Comparison of ENCODE assay signal across 14 mouse cellular contexts in the genomic region with DNA sequence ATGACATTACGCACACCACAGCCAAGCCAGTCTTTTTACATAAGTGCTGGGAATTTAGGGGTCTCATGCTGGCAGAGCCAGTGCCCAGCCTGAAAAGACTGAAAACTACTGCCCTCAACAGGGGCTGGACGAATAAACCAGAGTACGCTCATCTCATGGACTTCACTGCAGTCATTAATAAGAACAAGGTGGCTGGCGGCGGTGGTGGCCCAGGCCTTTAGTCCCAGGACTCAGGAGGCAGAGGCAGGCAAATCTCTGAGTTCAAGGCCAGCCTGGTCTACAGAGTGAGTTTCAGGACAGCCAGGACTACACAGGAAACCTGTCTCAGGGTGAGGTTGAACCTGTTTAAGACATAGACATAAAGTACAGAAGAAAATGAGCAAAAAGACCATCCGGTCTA. TPM values are rescaled to one million over a fixed set of nuclear protein-coding genes. Genes with fewer than 3 reads are reported as not detected.
DNase-seq lines count a peak whose midpoint lies in the region; ATAC-seq and TF ChIP-seq lines count a peak whose summit lies in the region.
"Had no signal": no experiment of that assay in that cellular context is flagged by ENCODE, and none has a peak within 500 bp of the region (broad histone marks: within the 10 kb centered on the region; RNA-seq: fewer than 3 reads in every experiment).

No protein-coding gene starts in this region.

- peak overlapping the region; percentile 72 for H3K27ac ChIP-seq in forebrain, embryonic 10.5 days
- no peak overlapping the region for H3K27ac ChIP-seq in forebrain, embryonic 16.5 days (ENCODE audit: low read length)
- H3K27ac ChIP-seq in lung, embryonic 14.5 days (ENCODE audit: low read depth), result peak overlapping the region; percentile 47; the same call in 1 of the 2 replicates
- peak overlapping the region; percentile 98 for H3K27ac ChIP-seq in liver, embryonic 14.5 days

- no peak for TF ChIP-seq EP300 in liver, embryonic 14.5 days (IDR thresholded peaks at IDR 0.05; ENCODE audit: low read depth)

- WGBS in forebrain, embryonic 10.5 days, result 90% methylated on average over 6 of the region's 6 CpGs
- WGBS in forebrain, embryonic 16.5 days, result 93% methylated on average over 6 of the region's 6 CpGs
- WGBS in lung, embryonic 14.5 days, result 89% methylated on average over 6 of the region's 6 CpGs
- WGBS in liver, embryonic 14.5 days (ENCODE audit: insufficient replicate concordance), result 82% methylated on average over 6 of the region's 6 CpGs

- H3K4me2 ChIP-seq in forebrain, embryonic 16.5 days (ENCODE audit: low read length), result no peak overlapping the region
- H3K4me2 ChIP-seq in lung, embryonic 14.5 days, result peak overlapping the region; percentile 21; the same call in 1 of the 2 replicates
- H3K4me2 ChIP-seq in liver, embryonic 14.5 days (ENCODE audit: low read depth), result peak overlapping the region; percentile 34

- H3K9me3 ChIP-seq in forebrain, embryonic 10.5 days, result no peaks in the 10 kb centered on the region
- no peaks in the 10 kb centered on the region for H3K9me3 ChIP-seq in forebrain, embryonic 16.5 days (ENCODE audit: control insufficient read depth, low read length)
- H3K9me3 ChIP-seq in lung, embryonic 14.5 days (ENCODE audit: low read depth, low read length), result no peaks in the 10 kb centered on the region
- no peaks in the 10 kb centered on the region for H3K9me3 ChIP-seq in G1E (replicated peaks)
- no peaks in the 10 kb centered on the region for H3K9me3 ChIP-seq in liver, embryonic 14.5 days (ENCODE audit: control insufficient read depth, low read length)
- H3K9me3 ChIP-seq: lung, embryonic 15.5 days had no signal

- no peak for DNase-seq in forebrain, embryonic 10.5 days (ENCODE audit: extremely low spot score, low spot score)
- no peak for DNase-seq in lung, embryonic 14.5 days
- no peak for DNase-seq in lung, postnatal 4 days
- no peak for DNase-seq in G1E (ENCODE audit: low spot score)
- DNase-seq in liver, embryonic 14.5 days (ENCODE audit: low read depth in 3 of 3, low spot score in 3 of 3), result no peak
- no peak for DNase-seq in layer of hippocampus, postnatal 36 days
- DNase-seq in urinary bladder, postnatal 10 days (ENCODE audit: low spot score), result no peak
- DNase-seq: cerebellum, adult 18-20 months; gastrocnemius, postnatal 36 days; heart, postnatal 14 days; kidney, postnatal 25 days had no signal

- H3K36me3 ChIP-seq in forebrain, embryonic 10.5 days (replicated peaks), result peaks cover 15% of the 10 kb centered on the region
- H3K36me3 ChIP-seq in forebrain, embryonic 16.5 days (ENCODE audit: control insufficient read depth, insufficient read depth), result no peaks in the 10 kb centered on the region
- H3K36me3 ChIP-seq in lung, embryonic 14.5 days (ENCODE audit: insufficient read depth), result peaks cover 12% of the 10 kb centered on the region; the same call in 1 of the 2 replicates
- peaks cover 37% of the 10 kb centered on the region for H3K36me3 ChIP-seq in G1E (replicated peaks)
- H3K36me3 ChIP-seq in liver, embryonic 14.5 days (replicated peaks; ENCODE audit: control insufficient read depth, insufficient read depth, low read depth), result peaks cover 14% of the 10 kb centered on the region

- H3K4me3 ChIP-seq in forebrain, embryonic 10.5 days, result peak overlapping the region; percentile 10; the same call in 1 of the 2 replicates
- no peak overlapping the region for H3K4me3 ChIP-seq in forebrain, embryonic 16.5 days (replicated peaks; ENCODE audit: low read length)
- H3K4me3 ChIP-seq in lung, embryonic 14.5 days (ENCODE audit: low read depth, low read length), result no peak overlapping the region
- peak overlapping the region; percentile 56; the same call in 1 of the 2 replicates for H3K4me3 ChIP-seq in G1E (ENCODE audit: low read depth, low read length)
- H3K4me3 ChIP-seq in liver, embryonic 14.5 days (ENCODE audit: insufficient read depth in 1 of 2, low read depth in 2 of 2, low read length in 2 of 2), result no peak overlapping the region

- H3K4me1 ChIP-seq in forebrain, embryonic 10.5 days, result peaks cover 24% of the 10 kb centered on the region
- H3K4me1 ChIP-seq in forebrain, embryonic 16.5 days (replicated peaks; ENCODE audit: control insufficient read depth, insufficient read depth, low read length), result peaks cover 16% of the 10 kb centered on the region
- no peaks in the 10 kb centered on the region for H3K4me1 ChIP-seq in lung, embryonic 14.5 days (ENCODE audit: insufficient read depth)
- H3K4me1 ChIP-seq in G1E (ENCODE audit: insufficient read depth, low read depth, low read length), result peaks cover 75% of the 10 kb centered on the region
- H3K4me1 ChIP-seq in liver, embryonic 14.5 days (replicated peaks; ENCODE audit: control insufficient read depth in 2 of 2, insufficient read depth in 2 of 2, low read length in 1 of 2), result peaks cover 70 to 80% of the 10 kb centered on the region in 2 experiments

- no peaks in the 10 kb centered on the region for H3K27me3 ChIP-seq in forebrain, embryonic 10.5 days (ENCODE audit: poor library complexity, severe bottlenecking)
- H3K27me3 ChIP-seq in forebrain, embryonic 16.5 days (replicated peaks; ENCODE audit: control insufficient read depth, insufficient read depth, low read length), result no peaks in the 10 kb centered on the region
- no peaks in the 10 kb centered on the region for H3K27me3 ChIP-seq in lung, embryonic 14.5 days (ENCODE audit: insufficient read depth, low read length)
- H3K27me3 ChIP-seq in G1E (ENCODE audit: insufficient read depth, low read length), result no peaks in the 10 kb centered on the region
- no peaks in the 10 kb centered on the region for H3K27me3 ChIP-seq in liver, embryonic 14.5 days (ENCODE audit: control insufficient read depth, insufficient read depth, low read length)
- H3K27me3 ChIP-seq: lung, embryonic 15.5 days had no signal

- ATAC-seq in forebrain, embryonic 16.5 days, result no peak
- ATAC-seq in lung, embryonic 14.5 days (ENCODE audit: insufficient read depth), result no peak
- no peak for ATAC-seq in G1E (ENCODE audit: extremely low read depth, insufficient number of reproducible peaks, low FRiP score, poor library complexity, severe bottlenecking)
- no peak for ATAC-seq in liver, embryonic 14.5 days (ENCODE audit: insufficient read depth)

- no peak for TF ChIP-seq CTCF in lung, embryonic 14.5 days (IDR thresholded peaks at IDR 0.05; ENCODE audit: low read depth)
- no peak for TF ChIP-seq CTCF in G1E (IDR thresholded peaks at IDR 0.05; ENCODE audit: low read depth, low read length)
- no peak for TF ChIP-seq CTCF in liver, embryonic 14.5 days (IDR thresholded peaks at IDR 0.05; ENCODE audit: low read depth)

- H3K9ac ChIP-seq in forebrain, embryonic 16.5 days (replicated peaks; ENCODE audit: low read depth, low read length), result no peak overlapping the region
- H3K9ac ChIP-seq in lung, embryonic 14.5 days, result 0 out of 2 replicates have a peak overlapping the region, but pooled peaks have one; percentile 14
- peak overlapping the region; percentile 60 for H3K9ac ChIP-seq in liver, embryonic 14.5 days (replicated peaks)

RNA-seq across cellular contexts. Expression of a gene that starts 1.3 kb away (rescaled TPM):
- polyA plus RNA-seq in forebrain, embryonic 10.5 days (2016; fragmentation: Nextera tagmentation; extraction: Ambion mirVana), result 48.3 and 48.6 TPM in 2 replicates
- 52.2 and 56.7 TPM in 2 replicates for polyA plus RNA-seq in forebrain, embryonic 16.5 days (2015; fragmentation: Nextera tagmentation; extraction: Ambion mirVana)
- 44.0 and 46.3 TPM in 2 replicates for polyA plus RNA-seq in lung, embryonic 14.5 days (2014; fragmentation: Nextera tagmentation; extraction: Ambion mirVana)
- total RNA-seq in G1E (2014; fragmentation: Nextera tagmentation) (90.6 and 121 TPM in 2 replicates), G1E (2017) (26.3 and 27.0 TPM in 2 replicates)
- polyA plus RNA-seq in G1E (2012), result 106 and 134 TPM in 2 replicates
- 36.8 and 44.5 TPM in 2 replicates for polyA plus RNA-seq in liver, embryonic 14.5 days (2012; rRNA removed)
- 16.5 and 16.8 TPM in 2 replicates for polyA plus RNA-seq in liver, embryonic 14.5 days (2014; fragmentation: Nextera tagmentation; extraction: Ambion mirVana)
- 10 to 100 TPM; 47.3 to 61.2 TPM for total RNA-seq in layer of hippocampus, postnatal 36 days (2021)

RNA-seq across cellular contexts. Expression of a gene that starts 10.0 kb away (rescaled TPM):
- polyA plus RNA-seq in forebrain, embryonic 10.5 days (2016; fragmentation: Nextera tagmentation; extraction: Ambion mirVana), result 3,082 and 4,268 TPM in 2 replicates
- 9.4 and 11.3 TPM in 2 replicates for polyA plus RNA-seq in forebrain, embryonic 16.5 days (2015; fragmentation: Nextera tagmentation; extraction: Ambion mirVana)
- polyA plus RNA-seq in lung, embryonic 14.5 days (2014; fragmentation: Nextera tagmentation; extraction: Ambion mirVana), result 211 and 266 TPM in 2 replicates
- not detected in 2 replicates for total RNA-seq in G1E (2014; fragmentation: Nextera tagmentation)
- total RNA-seq in G1E (2017), result not detected in 2 replicates
- 0.09 TPM in 1 of 2 replicates, not detected in the other for polyA plus RNA-seq in G1E (2012)
- 32.1 and 38.8 TPM in 2 replicates for polyA plus RNA-seq in liver, embryonic 14.5 days (2012; rRNA removed)
- 74.9 and 85.3 TPM in 2 replicates for polyA plus RNA-seq in liver, embryonic 14.5 days (2014; fragmentation: Nextera tagmentation; extraction: Ambion mirVana)
- not detected for total RNA-seq in layer of hippocampus, postnatal 36 days (2021)
- total RNA-seq: gastrocnemius, postnatal 36 days; heart, postnatal 14 days; left cerebral cortex, adult 8-10 months had no signal

RNA-seq across cellular contexts. Expression of a gene that starts 17.1 kb away (rescaled TPM):
- polyA plus RNA-seq in forebrain, embryonic 10.5 days (2016; fragmentation: Nextera tagmentation; extraction: Ambion mirVana), result 2,180 and 3,072 TPM in 2 replicates
- 2,173 and 2,648 TPM in 2 replicates for polyA plus RNA-seq in forebrain, embryonic 16.5 days (2015; fragmentation: Nextera tagmentation; extraction: Ambion mirVana)
- 4,575 and 4,689 TPM in 2 replicates for polyA plus RNA-seq in lung, embryonic 14.5 days (2014; fragmentation: Nextera tagmentation; extraction: Ambion mirVana)
- 230 and 2,260 TPM in 2 replicates for total RNA-seq in G1E (2014; fragmentation: Nextera tagmentation)
- total RNA-seq in G1E (2017), result 242 and 325 TPM in 2 replicates
- 3,927 and 4,410 TPM in 2 replicates for polyA plus RNA-seq in G1E (2012)
- polyA plus RNA-seq in liver, embryonic 14.5 days (2012; rRNA removed), result 26,041 and 60,430 TPM in 2 replicates
- 70,707 and 74,513 TPM in 2 replicates for polyA plus RNA-seq in liver, embryonic 14.5 days (2014; fragmentation: Nextera tagmentation; extraction: Ambion mirVana)
- 100 to 1,000 TPM; 243 to 385 TPM for total RNA-seq in layer of hippocampus, postnatal 36 days (2021)

RNA-seq across cellular contexts. Expression of a gene that starts 20.6 kb away (rescaled TPM):
- 6.1 and 10.1 TPM in 2 replicates for polyA plus RNA-seq in forebrain, embryonic 10.5 days (2016; fragmentation: Nextera tagmentation; extraction: Ambion mirVana)
- 3.3 and 4.1 TPM in 2 replicates for polyA plus RNA-seq in forebrain, embryonic 16.5 days (2015; fragmentation: Nextera tagmentation; extraction: Ambion mirVana)
- 1.8 and 2.1 TPM in 2 replicates for polyA plus RNA-seq in lung, embryonic 14.5 days (2014; fragmentation: Nextera tagmentation; extraction: Ambion mirVana)
- total RNA-seq in G1E (2014; fragmentation: Nextera tagmentation), result 9.1 and 11.6 TPM in 2 replicates
- 0.41 and 0.87 TPM in 2 replicates for total RNA-seq in G1E (2017)
- polyA plus RNA-seq in G1E (2012), result 0.70 and 0.87 TPM in 2 replicates
- 127 and 156 TPM in 2 replicates for polyA plus RNA-seq in liver, embryonic 14.5 days (2012; rRNA removed)
- 157 and 161 TPM in 2 replicates for polyA plus RNA-seq in liver, embryonic 14.5 days (2014; fragmentation: Nextera tagmentation; extraction: Ambion mirVana)
- total RNA-seq in layer of hippocampus, postnatal 36 days (2021), result 1 to 10 TPM in 1 of 2 experiments, not detected in 1; 2.3 TPM
- total RNA-seq: gastrocnemius, postnatal 36 days had no signal

RNA-seq across cellular contexts. Expression of a gene that starts 30.1 kb away (rescaled TPM):
- 3,944 and 5,635 TPM in 2 replicates for polyA plus RNA-seq in forebrain, embryonic 10.5 days (2016; fragmentation: Nextera tagmentation; extraction: Ambion mirVana)
- polyA plus RNA-seq in forebrain, embryonic 16.5 days (2015; fragmentation: Nextera tagmentation; extraction: Ambion mirVana), result 5,488 and 6,869 TPM in 2 replicates
- 11,972 and 11,979 TPM in 2 replicates for polyA plus RNA-seq in lung, embryonic 14.5 days (2014; fragmentation: Nextera tagmentation; extraction: Ambion mirVana)
- 268 and 4,240 TPM in 2 replicates for total RNA-seq in G1E (2014; fragmentation: Nextera tagmentation)
- 683 and 890 TPM in 2 replicates for total RNA-seq in G1E (2017)
- 1,087 and 1,500 TPM in 2 replicates for polyA plus RNA-seq in G1E (2012)
- 214,511 and 362,158 TPM in 2 replicates for polyA plus RNA-seq in liver, embryonic 14.5 days (2012; rRNA removed)
- 162,484 and 169,597 TPM in 2 replicates for polyA plus RNA-seq in liver, embryonic 14.5 days (2014; fragmentation: Nextera tagmentation; extraction: Ambion mirVana)
- 100 to 1,000 TPM; 192 to 362 TPM for total RNA-seq in layer of hippocampus, postnatal 36 days (2021)

Comparison
In these comparisons a context has a peak if more than half of its experiments do, and no peak if none do; other contexts are left out.
1. H3K4me3 ChIP-seq: peak in forebrain, embryonic 10.5 days (single experiment) and G1E (single experiment); none in forebrain, embryonic 16.5 days (single experiment), lung, embryonic 14.5 days (single experiment) and liver, embryonic 14.5 days (0 of 2).
2. RNA of a gene that starts 10.0 kb away (polyA plus RNA-seq): 3,082 to 4,268 TPM in forebrain, embryonic 10.5 days; 211 to 266 TPM in lung, embryonic 14.5 days, 32.1 to 85.3 TPM in liver, embryonic 14.5 days, 9.4 to 11.3 TPM in forebrain, embryonic 16.5 days and 0.09 TPM in G1E; every median in the first group is over 10 times any median in the second.